In genomic region chrX:42143991-42144390, GRCm38 (mm10) we compare ENCODE assay signal across 15 mouse cellular contexts.
"Had no signal": no experiment of that assay in that cellular context is flagged by ENCODE, and none has a peak within 500 bp of the region (broad histone marks: within the 10 kb centered on the region; RNA-seq: fewer than 3 reads in every experiment).

No protein-coding gene starts in this region.

- H3K4me2 ChIP-seq: lung, embryonic 15.5 days; midbrain, embryonic 11.5 days; midbrain, embryonic 13.5 days; midbrain, embryonic 15.5 days; neural tube, embryonic 12.5 days had no signal

- H3K9me3 ChIP-seq: lung, embryonic 15.5 days; midbrain, embryonic 13.5 days; midbrain, embryonic 15.5 days; neural tube, embryonic 12.5 days had no signal

- H3K36me3 ChIP-seq: lung, embryonic 15.5 days; midbrain, embryonic 13.5 days; midbrain, embryonic 15.5 days; neural tube, embryonic 12.5 days had no signal

- H3K4me1 ChIP-seq: lung, embryonic 15.5 days; midbrain, embryonic 15.5 days; neural tube, embryonic 12.5 days had no signal

- H3K27me3 ChIP-seq: lung, embryonic 15.5 days; megakaryocyte, embryonic 14.5 days; midbrain, embryonic 13.5 days; midbrain, embryonic 15.5 days; neural tube, embryonic 12.5 days had no signal

- H3K9ac ChIP-seq: lung, embryonic 15.5 days; midbrain, embryonic 13.5 days; midbrain, embryonic 15.5 days; neural tube, embryonic 12.5 days had no signal

- H3K4me3 ChIP-seq: lung, embryonic 15.5 days; megakaryocyte, embryonic 14.5 days; midbrain, embryonic 13.5 days; midbrain, embryonic 15.5 days; neural tube, embryonic 12.5 days had no signal

- DNase-seq: lung, adult 2 months; lung, postnatal 14 days; lung, postnatal 36 days; right cerebral cortex, postnatal 14 days; thymus, adult 18-20 months; thymus, postnatal 14 days; thymus, postnatal 36 days had no signal

- ATAC-seq: lung, postnatal 0 days; midbrain, embryonic 13.5 days; midbrain, embryonic 15.5 days had no signal

- H3K27ac ChIP-seq: lung, embryonic 15.5 days; macrophage; midbrain, embryonic 13.5 days; midbrain, embryonic 15.5 days; neural tube, embryonic 12.5 days had no signal
